Mouse (Mus musculus) ES-E14 (cell line): ENCODE measurements around the gene Plpp3.

ENCODE experiments used
- MAFK ChIP-seq: IDR thresholded peaks from 2 replicates; pipeline ENCODE4 v1.6.1; 2014; ENCODE audit warnings: mild to moderate bottlenecking, low read depth, low read length, inconsistent platforms; ENCODE audit not compliant: insufficient read depth
- ZC3H11A ChIP-seq: IDR thresholded peaks from 2 replicates; pipeline ENCODE4 v1.6.1; 2012; ENCODE audit warnings: low read depth, mild to moderate bottlenecking, inconsistent platforms, low read length, borderline replicate concordance
- ZNF384 ChIP-seq: IDR thresholded peaks from 2 replicates; pipeline ENCODE4 v1.6.1; 2012; ENCODE audit warnings: low read depth, low read length, inconsistent platforms

GRCm38 (mm10) chr4:105248161-105248560 lies 91.0 kb downstream of the Plpp3 start:
- no peak for TF ChIP-seq MAFK
- TF ChIP-seq ZNF384: no peak
- TF ChIP-seq ZC3H11A: no peak
